Mouse (Mus musculus): ENCODE measurements around the gene Efnb3.

- TF ChIP-seq POLR2A (IDR thresholded peaks at IDR 0.05; ENCODE audit: insufficient read length, low read depth) (no peak), CEBPB (IDR thresholded peaks at IDR 0.05; ENCODE audit: insufficient read depth, poor library complexity, severe bottlenecking) (no peak), MYOG (IDR thresholded peaks at IDR 0.05; ENCODE audit: control insufficient read depth in 1 of 3, insufficient read depth in 1 of 3, insufficient read length in 2 of 3, low read depth in 2 of 3) (no peak), REST (IDR thresholded peaks at IDR 0.05; ENCODE audit: insufficient read depth, insufficient read length) (no peak), MAX (IDR thresholded peaks at IDR 0.05; ENCODE audit: low read depth) (no peak), E2F4 (IDR thresholded peaks at IDR 0.05; ENCODE audit: insufficient read depth) (no peak), TCF3 (IDR thresholded peaks at IDR 0.05; ENCODE audit: insufficient read length, low read depth) (no peak), MYOD1 (IDR thresholded peaks at IDR 0.05; ENCODE audit: control insufficient read depth in 1 of 3, insufficient read length in 2 of 3, low read depth in 2 of 3) (no peak), TCF12 (IDR thresholded peaks at IDR 0.05; ENCODE audit: insufficient read depth, poor library complexity, severe bottlenecking) (no peak), SRF (IDR thresholded peaks at IDR 0.05; ENCODE audit: control insufficient read depth, insufficient read length, low read depth) (no peak)
These were observed 1.2 kb downstream of the Efnb3 start for GRCm38 (mm10) chr11:69558756-69559155.

All from myocyte (in vitro differentiated cells).